Mouse (Mus musculus): ENCODE results near the gene Pawr. TPM values are rescaled to one million over a fixed set of nuclear protein-coding genes. Genes with fewer than 3 reads are reported as not detected.

Pawr gene
- total RNA-seq (2021): 1 to 10 TPM; 2.2 to 2.5 TPM

DNA sequence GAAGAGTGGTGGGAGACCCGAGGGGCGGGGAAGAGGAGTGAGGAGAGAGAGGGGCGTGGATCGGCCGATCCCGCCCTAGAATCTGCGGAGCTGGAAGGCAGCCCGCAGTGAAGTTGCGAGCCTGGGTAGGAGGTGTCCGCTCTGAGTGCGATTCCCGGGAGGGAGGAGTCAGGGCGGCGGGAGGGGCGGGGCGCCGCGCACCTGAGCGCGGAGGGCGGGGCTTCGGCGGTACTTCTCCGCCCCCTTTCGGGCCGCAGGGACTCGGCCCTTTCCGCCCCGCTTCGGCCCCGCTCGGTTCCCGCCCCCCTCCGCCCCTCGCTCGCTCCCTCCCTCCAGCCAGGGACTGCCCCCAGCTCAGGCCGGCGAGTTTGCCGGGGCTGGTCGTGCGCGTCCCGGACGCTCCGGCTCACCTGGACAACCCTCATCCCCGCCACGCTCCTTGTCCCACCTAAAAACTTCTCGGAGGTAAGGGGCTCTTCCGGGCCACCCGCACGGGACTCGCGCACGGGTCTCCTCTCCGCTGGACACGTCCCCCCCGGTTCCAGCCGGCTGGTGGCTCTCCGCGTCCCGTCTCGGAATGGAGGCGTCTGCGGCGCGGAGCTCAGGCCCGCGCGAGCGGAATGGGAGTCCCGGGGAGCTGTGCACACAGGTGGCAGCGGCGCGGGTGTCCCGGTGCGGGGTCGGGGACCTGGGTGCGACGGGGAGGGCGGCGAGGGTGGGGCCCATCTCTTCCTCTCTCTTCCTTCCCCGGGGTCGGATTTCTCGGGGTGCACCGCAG, at the start of gene Pawr:
Gene Pawr (plus strand): TSS at position 338 of the 778 bp plus-strand sequence.
- peak in 1 of 2 experiments; percentile 30 for DNase-seq (ENCODE audit: low spot score in 2 of 2)
- intact Hi-C loops (cut with DNase I): no loop called here

DNA sequence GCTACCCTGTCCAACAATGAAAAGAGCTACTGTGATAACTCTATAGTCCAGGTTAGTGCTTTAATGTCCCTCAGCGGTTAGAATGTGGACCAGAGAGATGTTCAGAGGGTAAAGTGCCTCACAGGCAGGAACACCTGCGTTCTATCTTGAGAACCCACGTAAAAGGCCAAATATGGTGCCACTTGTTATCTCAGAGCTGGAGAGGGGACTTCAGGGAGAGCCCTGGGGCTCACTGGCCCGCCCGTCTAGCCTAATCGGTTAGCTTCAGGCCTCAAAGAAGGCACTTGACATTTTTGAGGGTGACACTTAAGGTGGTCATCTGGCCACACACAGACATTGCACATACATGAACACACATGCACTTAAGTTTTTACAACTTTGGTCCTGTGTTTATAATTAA, 49.6 kb upstream of the Pawr start:
- DNase-seq (ENCODE audit: low spot score in 2 of 2): no peak
- intact Hi-C loops (cut with DNase I): no loop called here

DNA sequence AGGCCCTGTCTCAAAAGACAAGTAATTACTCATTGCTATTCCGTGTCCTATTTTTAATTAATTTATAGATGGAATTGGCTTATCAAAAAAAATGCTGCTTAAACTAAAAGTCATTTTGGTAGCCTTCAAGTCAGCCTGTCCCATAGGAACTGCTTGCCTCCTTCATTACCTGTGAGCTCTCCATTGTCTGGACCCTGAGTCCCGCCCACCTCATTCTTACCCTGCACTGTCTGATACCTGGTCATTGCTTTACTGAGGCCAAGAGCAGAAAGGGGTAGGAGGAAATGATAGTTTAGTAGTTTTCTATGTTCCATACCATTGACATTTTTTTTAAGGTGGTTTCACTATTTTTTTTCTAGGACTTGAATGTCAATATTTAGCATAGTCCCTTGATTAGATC, 48.5 kb upstream of the Pawr start:
- no peak for DNase-seq (ENCODE audit: low spot score in 2 of 2)
- intact Hi-C loops (cut with DNase I): no loop called here

DNA sequence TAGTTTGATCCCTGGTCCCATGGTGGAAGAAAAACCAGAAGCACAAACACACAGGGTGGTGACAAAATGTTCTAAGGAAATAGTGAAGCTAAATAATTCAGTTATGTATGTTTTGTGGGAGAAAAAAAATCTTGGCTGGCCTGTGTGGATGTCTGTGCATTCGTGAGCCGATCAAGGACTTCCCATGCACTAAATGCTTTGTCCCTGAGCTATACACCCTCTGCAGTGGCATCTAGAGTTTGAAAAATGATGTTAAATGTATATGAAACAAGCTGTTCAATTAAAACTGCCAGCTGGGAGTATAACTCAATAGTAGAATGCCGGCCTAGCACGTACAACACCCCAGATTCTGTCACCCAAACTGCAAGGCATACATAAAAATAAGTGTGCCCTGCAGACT, 48.1 kb upstream of the Pawr start:
- DNase-seq (ENCODE audit: low spot score in 2 of 2): no peak
- intact Hi-C loops (cut with DNase I): no loop called here

DNA sequence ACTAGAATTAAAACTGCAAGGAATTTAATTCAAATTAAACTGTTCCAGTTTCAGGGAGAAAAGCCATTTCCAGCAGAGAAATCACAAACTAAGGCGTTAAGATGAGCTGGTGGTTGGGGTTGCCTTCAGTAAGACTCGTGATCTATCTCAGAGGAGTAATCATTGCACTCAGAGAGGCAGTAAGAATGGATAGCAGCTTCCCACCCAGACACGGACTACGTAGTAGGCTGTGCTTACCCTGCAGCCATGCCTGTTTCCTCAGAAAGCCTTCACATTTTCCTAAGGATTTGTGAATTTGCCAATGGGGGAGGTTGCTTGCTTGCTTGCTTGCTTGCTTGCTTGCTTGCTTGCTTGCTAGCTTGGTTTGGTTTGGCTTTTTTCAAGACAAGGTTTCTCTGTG, 47.5 kb upstream of the Pawr start:
- no peak for DNase-seq (ENCODE audit: low spot score in 2 of 2)
- intact Hi-C loops (cut with DNase I): no loop called here

DNA sequence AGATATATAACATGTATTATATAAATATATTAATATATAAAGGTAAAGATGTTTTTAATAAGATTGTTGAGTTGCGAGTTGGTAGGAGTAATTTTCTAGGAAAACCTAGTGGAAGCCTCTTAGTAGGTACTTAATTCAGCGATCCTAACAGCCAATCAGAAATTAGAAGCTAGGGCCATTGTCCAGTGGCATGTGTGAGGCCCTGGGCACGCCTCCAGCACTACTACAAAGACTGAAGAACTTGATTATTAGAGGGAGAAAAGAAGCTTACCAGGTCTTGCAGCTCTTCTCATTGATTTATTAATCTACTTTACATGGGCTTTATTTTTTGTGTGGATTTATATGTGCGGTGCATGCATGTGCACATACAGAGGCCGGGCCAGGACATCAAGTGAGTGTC, 46.9 kb upstream of the Pawr start:
- intact Hi-C loops (cut with DNase I): no loop called here
- no peak for DNase-seq (ENCODE audit: low spot score in 2 of 2)

DNA sequence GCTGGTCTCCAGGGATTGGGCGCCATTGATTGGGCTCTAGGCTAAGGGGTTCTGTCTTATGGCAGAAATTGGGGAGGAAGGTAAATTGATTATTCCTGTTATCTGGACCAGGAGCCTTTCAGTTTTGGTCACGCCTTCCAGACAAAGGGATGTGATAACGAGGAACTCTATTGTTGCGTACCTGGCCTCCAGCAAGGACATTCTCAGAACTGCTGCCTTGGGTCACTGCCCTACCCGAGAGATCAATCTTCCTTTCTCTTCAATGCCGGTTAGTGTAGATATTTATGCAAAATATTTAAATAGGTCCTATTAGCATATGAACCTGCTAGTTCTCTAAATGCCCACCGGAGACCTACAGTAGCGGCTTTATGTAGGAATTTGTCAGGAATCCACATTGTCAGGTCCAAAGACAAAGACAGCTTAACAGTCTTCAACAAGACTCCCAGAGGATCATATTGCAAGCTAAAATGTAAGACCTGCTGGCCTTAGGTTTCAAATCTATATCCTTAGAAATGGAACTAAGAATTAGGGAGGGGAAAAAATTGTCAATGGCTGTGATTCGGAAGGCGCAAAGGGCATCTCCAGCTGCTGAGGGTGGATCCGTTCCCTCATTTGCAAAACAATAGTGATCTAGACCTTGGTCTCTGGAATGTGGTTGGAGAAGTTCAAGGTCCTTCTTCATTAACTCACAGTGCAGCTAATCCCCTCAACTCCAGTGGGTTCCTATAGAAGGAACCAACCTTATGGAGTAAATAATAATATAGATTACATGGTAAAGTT, 45.1 kb upstream of the Pawr start:
- intact Hi-C loops (cut with DNase I): no loop called here
- no peak for DNase-seq (ENCODE audit: low spot score in 2 of 2)

DNA sequence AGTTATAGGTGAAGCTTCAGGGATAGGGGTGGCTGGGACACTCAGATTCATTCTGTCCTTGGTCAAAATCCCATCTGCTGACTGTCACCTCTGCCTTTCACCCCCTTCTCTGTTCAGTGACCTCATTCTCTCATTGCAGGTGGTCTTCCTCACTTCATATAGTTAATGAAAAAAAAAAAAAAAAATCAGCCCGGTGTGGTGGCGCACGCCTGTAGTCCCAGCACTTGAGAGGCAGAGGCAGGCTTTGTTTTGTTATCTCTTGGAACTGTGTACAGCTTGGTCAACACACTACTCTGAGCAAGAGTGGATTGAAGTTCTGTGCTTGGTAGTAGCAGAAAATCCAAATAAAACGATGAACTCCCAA, 44.5 kb upstream of the Pawr start:
- intact Hi-C loops (cut with DNase I): no loop called here
- no peak for DNase-seq (ENCODE audit: low spot score in 2 of 2)

DNA sequence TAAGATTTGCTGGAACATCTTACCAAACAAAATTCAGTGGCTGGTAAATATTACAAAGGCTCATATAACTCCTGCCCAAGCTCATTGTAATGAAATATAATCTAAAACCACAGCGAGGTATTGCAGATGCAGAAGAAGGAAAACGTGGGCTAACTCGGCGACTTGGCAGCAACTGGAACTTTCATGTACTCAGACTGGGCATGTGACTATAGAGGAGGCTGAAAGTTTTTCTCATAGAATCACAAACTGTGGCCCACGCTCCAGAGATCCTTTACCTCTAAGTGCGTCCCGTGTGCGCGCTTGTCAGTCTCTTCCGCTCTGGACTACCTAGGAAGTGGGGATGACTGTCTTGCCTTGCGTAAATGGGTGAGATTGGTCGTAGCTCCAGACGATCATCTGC, 41.9 kb upstream of the Pawr start:
- DNase-seq (ENCODE audit: low spot score in 2 of 2): peak in 1 of 2 experiments; percentile 84
- intact Hi-C loops (cut with DNase I): no loop called here

DNA sequence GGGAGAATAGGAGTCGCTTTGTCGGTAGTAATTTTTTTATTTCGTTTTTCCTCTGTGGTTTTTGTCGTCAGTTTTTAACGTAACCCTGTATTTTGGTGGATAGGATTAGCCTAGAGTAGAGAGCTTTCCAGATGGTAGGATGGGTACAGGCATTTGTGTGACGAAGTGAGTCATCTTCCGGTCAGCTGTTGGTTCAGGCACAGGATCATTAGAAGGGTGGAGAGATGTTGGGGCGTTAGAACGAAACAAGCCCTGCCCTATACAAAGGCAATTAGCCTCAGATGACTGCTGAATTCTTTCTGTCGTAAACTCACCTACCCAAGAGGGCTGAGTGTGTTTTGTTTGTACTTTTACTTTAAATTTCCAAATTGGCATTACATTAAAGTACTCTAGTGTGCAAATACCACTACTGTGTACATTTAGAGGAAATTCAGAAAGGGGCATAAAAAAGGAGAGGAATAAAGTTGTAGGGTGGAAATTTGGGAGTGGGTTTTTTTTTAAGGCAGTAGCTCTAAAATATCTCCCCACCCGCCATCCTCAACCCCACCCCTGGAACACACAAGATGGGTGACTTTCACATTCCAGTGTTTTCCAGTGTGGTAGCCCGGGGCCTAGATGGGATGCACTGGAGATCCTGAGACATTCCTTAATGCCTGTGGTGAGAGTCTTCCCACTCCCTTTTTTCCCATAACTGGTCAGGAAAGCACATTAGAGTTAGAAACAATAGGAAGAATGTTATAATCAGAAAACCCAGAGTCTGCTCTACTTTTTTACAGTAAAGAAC, 40.0 kb upstream of the Pawr start:
- peak in 1 of 2 experiments; percentile 39 for DNase-seq (ENCODE audit: low spot score in 2 of 2)
- intact Hi-C loops (cut with DNase I): no loop called here

DNA sequence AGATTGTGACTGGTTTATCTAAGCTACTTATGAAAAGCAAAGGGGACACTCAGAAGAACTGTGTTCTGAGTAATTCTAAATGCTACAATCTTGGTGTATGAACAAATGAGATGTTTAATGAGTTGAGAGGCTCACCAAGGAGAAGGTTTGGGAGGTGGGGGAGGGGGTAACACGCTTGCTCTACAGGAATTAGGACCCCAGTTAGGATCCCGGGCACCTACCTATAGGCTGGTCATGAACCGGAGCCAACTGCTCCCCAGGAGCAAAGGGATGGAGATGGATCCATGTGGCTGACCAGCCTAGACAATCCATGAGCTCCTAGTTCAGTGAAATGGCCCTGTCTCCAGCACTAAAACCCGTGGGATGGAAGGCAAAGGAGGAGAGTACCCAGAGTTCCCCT, 39.3 kb upstream of the Pawr start:
- DNase-seq (ENCODE audit: low spot score in 2 of 2): no peak
- intact Hi-C loops (cut with DNase I): no loop called here

DNA sequence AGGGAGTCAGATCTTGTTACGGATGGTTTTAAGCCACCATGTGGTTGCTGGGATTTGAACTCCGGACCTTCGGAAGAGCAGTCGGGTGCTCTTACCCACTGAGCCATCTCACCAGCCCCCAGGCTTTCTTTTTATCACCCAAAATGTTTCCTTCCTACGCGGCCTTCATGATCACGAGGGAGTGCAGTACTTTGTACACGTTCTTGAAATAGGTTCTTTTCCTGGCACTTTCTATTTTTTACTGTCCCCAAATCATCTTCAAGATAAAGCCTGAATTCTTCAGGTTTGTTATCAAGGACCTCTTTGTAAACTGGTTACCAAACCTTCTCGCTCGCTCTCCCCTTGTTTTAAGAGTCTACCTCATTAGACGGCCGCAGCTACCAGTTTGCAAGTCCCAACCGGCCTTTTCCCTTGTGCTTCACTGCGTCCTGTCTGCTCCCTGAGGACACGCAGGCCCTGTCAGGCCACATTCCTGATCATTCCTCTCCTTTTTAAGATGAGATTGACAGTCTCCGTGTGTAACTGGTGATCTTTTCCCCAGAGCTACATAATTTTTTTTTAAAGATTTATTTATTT, 38.2 kb upstream of the Pawr start:
- DNase-seq (ENCODE audit: low spot score in 2 of 2): peak in 1 of 2 experiments; percentile 74
- intact Hi-C loops (cut with DNase I): no loop called here

DNA sequence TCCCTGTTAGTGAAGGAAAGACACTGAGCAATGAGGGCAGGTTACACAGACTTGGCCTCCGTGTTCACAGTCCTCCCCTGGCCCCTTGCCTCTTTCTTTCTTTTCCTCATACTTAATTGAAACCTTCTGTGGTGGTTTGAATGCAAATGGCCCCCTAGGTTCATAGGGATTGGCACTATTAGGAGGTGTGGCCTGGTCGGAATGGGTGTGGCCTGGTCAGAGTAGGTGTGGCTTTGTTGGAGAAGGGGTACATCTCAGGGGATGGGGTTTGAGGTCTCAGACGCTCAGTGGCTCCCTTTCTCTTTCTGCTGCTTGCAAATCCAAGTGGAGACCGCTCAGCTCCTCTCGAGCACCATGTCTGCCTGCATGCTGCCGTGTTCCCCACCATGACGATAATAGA, 37.2 kb upstream of the Pawr start:
- intact Hi-C loops (cut with DNase I): no loop called here
- DNase-seq (ENCODE audit: low spot score in 2 of 2): no peak

DNA sequence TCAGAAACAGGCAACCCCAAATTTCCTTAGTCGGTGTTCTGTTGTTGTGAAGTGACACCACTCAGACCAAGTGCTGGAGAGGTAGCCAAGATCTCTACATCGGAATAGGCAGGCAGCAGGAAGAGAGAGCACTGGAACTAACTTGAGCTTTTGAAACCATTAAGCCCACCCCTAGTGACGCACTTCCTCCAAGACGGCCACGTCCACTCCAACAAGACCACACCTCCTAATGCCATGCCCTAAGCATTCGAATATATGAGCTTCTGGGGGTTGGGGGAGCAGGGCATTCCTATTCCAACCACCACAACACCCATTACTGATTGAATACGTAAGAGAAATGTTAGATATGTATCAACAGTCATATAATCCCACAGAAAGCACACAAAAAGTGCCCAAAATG, 35.5 kb upstream of the Pawr start:
- intact Hi-C loops (cut with DNase I): no loop called here
- DNase-seq (ENCODE audit: low spot score in 2 of 2): no peak

DNA sequence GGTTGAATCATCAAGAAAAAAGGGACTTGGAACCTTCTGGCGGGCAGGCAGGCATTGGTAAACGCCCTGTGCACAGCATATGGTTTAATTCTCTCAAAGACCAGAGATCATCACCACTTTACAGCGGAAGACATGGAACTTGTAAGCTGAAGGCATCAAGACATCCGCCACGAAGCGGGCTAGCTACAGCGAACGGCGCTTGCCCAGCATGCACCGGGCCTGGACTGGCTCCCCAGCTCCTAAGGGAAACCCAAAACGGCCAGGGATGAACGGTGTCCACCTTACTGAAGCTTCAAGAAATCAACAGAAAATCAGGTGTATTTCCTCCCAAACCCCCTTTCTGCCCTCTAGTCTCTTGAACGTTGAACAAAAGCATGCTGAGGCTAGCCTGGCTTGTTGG, 33.7 kb upstream of the Pawr start:
- intact Hi-C loops (cut with DNase I): no loop called here

DNA sequence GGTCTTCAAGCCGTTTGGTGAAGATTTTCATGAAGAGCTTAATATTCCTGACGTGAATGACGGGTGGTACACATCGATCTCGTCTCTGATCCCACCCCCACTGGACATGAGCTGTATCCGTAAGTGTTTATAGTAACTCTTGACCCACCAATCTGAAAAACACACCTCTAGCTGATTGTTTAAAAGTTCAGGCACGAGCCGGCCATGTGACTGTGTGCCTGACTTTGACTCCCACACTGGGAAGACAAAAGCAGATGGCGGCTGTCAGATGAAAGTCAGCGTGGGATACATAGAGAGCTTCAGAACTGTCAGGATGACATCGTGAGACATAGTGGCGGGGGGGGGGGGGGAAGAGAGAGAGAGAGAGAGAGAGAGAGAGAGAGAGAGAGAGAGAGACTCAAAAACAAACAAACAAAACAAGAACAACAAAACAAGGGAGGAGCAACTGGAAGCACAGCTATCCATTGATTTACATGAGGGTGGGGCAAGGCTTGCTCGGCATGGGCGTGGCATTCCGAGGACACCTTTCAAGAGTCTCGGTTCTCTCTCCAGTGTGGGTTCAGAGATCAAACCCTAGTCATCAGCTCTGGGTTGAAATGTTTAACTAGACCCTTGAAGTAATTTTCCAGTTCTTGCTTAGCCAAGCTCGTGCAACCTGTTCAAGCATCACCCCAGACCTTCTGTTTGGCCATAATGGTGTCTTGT, 32.9 kb upstream of the Pawr start:
- intact Hi-C loops (cut with DNase I): no loop called here
- no peak for DNase-seq (ENCODE audit: low spot score in 2 of 2)

More for the DNA sequence above, 33.7 kb upstream of the Pawr start:
- no peak for DNase-seq (ENCODE audit: low spot score in 2 of 2)

DNA sequence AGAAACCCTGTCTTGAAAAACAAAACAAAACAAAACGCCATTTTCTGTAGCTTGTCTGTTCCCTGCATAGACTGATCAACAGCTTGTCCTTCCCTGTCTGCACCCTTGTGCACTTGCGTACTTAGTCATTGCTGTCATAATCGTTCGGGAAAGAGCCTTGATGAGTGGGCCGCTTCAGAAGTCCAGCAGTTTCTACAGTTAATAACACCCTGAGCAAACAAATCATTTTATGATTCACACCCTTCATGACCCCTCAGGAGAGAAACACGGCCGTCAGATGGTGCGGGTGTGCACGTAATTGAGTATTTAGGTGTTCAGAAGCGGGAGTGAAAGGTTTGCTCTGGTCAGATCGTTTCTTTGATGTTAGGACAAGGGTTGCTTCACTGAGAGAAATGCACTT, 32.1 kb upstream of the Pawr start:
- DNase-seq (ENCODE audit: low spot score in 2 of 2): no peak
- intact Hi-C loops (cut with DNase I): loop anchor here (1.0 to 10.0 kb wide), 2 partner anchors 136 to 235 kb away; no protein-coding TSS in a partner anchor

DNA sequence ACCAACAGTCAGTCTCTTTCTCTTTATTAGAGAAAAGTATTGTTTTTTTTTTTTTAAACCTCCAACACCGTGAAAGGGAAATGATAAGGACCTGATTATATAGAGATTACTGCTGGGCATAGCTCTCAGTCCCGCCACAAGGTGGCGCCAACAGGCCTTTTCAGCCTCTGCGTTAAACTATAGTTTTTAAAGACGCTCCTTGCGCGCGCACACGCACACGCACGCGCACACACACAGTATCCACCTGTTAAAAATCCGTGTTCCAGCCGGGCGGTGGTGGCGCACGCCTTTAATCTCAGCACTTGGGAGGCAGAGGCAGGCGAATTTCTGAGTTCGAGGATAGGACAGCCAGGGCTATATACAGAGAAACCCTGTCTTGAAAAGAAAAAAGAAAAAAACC, 31.1 kb upstream of the Pawr start:
- intact Hi-C loops (cut with DNase I): loop anchor here (1.0 to 10.0 kb wide), 2 partner anchors 135 to 234 kb away; no protein-coding TSS in a partner anchor
- DNase-seq (ENCODE audit: low spot score in 2 of 2): peak; percentile 80 to 85

DNA sequence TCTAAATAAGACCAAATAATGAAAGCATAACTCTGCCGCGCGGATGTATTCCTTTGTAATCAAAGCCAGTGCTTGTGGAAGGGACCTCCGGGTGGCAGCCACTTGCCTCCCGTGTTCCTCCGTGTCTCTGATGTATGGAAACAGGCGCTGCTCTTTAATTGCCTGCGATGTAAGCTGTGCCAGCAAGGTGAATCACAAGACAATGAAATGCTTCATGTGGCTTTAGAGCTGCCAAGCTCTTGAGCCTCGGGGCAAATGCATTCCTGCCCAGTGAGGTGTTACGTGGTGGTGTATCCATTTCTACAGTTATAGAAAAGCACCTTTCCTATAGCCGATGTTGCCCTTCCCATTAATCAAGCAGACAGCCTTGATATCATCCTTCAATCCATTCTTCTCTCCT, 24.1 kb upstream of the Pawr start:
- intact Hi-C loops (cut with DNase I): loop anchor here (10.0 kb wide), 1 partner anchor 227 kb away; no protein-coding TSS in a partner anchor
- no peak for DNase-seq (ENCODE audit: low spot score in 2 of 2)

Data from left cerebral cortex, postnatal 25 days (tissue).